Mouse (Mus musculus) MEL (cell line): ENCODE measurements at regions not wholly inside any gene's neighbourhood (a gene's known extent, or its start where the extent isn't known, plus 50 kb on each side); places are given as distances from the start of the nearest gene placed in this dataset.

ENCODE experiments used
- DNase-seq: peaks from one replicate; pipeline ENCODE4 v3.0.0; 2011; ENCODE audit warnings: low read depth, low spot score
- H3K27ac ChIP-seq: 2 replicates; pipeline ENCODE4 v1.5.1; 2012; ENCODE audit warnings: low read depth, mild to moderate bottlenecking, control low read depth, low read length, moderate library complexity; ENCODE audit not compliant: control insufficient read depth
- H3K27me3 ChIP-seq, 2 experiments: fragments of 150-350 bp in 1 of 2; sonication (generic) in 1 of 2; 2 replicates each; pipeline ENCODE4 v1.6.1; 2012; ENCODE audit warnings: low read length in 2 of 2, mild to moderate bottlenecking in 2 of 2, improper control_type of control experiment in 1 of 2, moderate library complexity in 1 of 2; ENCODE audit not compliant: insufficient read depth in 2 of 2, control insufficient read depth in 1 of 2
- H3K36me3 ChIP-seq, 2 experiments: 2 replicates each; pipeline ENCODE4 v1.6.1; 2012 to 2014; ENCODE audit warnings: low read length in 2 of 2, improper control_type of control experiment in 1 of 2, inconsistent platforms in 1 of 2, mild to moderate bottlenecking in 1 of 2; ENCODE audit not compliant: insufficient read depth in 2 of 2, control insufficient read depth in 1 of 2
- H3K4me1 ChIP-seq, 2 experiments: fragments of 150-350 bp in 1 of 2; sonication (generic) in 1 of 2; 2 replicates each; pipeline ENCODE4 v1.6.1; 2012; ENCODE audit warnings: low read length in 2 of 2, improper control_type of control experiment in 1 of 2, mild to moderate bottlenecking in 1 of 2; ENCODE audit not compliant: insufficient read depth in 2 of 2, control insufficient read depth in 1 of 2
- H3K4me3 ChIP-seq, 2 experiments: fragments of 150-350 bp in 1 of 2; sonication (generic) in 1 of 2; 2 replicates each; pipeline ENCODE4 v1.5.1; 2012; ENCODE audit warnings: low read depth in 2 of 2, low read length in 2 of 2, mild to moderate bottlenecking in 2 of 2, moderate library complexity in 2 of 2, control low read depth in 1 of 2, improper control_type of control experiment in 1 of 2; ENCODE audit not compliant: control insufficient read depth in 1 of 2, insufficient read depth in 1 of 2
- H3K79me2 ChIP-seq: 2 replicates; pipeline ENCODE4 v1.6.1; 2012; ENCODE audit warnings: mild to moderate bottlenecking, low read length, moderate library complexity; ENCODE audit not compliant: control insufficient read depth, poor library complexity, insufficient read depth
- H3K9ac ChIP-seq: 2 replicates; pipeline ENCODE4 v1.6.1; 2012; ENCODE audit warnings: low read depth, mild to moderate bottlenecking, control low read depth, low read length, moderate library complexity; ENCODE audit not compliant: control insufficient read depth, poor library complexity, severe bottlenecking
- H3K9me3 ChIP-seq: fragments of 150-350 bp; sonication (generic); replicated peaks from 2 replicates; pipeline ENCODE4 v1.6.1; 2012; ENCODE audit warnings: mild to moderate bottlenecking, low read length, improper control_type of control experiment, moderate library complexity; ENCODE audit not compliant: insufficient read depth
- CHD1 ChIP-seq: IDR thresholded peaks from 2 replicates; pipeline ENCODE4 v1.6.1; 2012; ENCODE audit warnings: low read depth, mild to moderate bottlenecking, inconsistent platforms, low read length, improper control_type of control experiment
- CTCF ChIP-seq, 3 experiments: IDR thresholded peaks in 2 of 3; conservative IDR thresholded peaks in 1 of 3; 2 replicates each; pipeline ENCODE4 v1.5.1; 2011 to 2012; ENCODE audit warnings: low read length in 3 of 3, low read depth in 2 of 3, mild to moderate bottlenecking in 2 of 3, improper control_type of control experiment in 1 of 3, inconsistent platforms in 1 of 3, mixed read lengths in 1 of 3, moderate library complexity in 1 of 3; ENCODE audit not compliant: control insufficient read depth in 1 of 3, insufficient read depth in 1 of 3, poor library complexity in 1 of 3, severe bottlenecking in 1 of 3
- E2F4 ChIP-seq: IDR thresholded peaks from 2 replicates; pipeline ENCODE4 v1.6.1; 2011; ENCODE audit warnings: low read depth, low read length, improper control_type of control experiment, borderline replicate concordance
- ETS1 ChIP-seq: IDR thresholded peaks from 2 replicates; pipeline ENCODE4 v1.6.1; 2012; ENCODE audit warnings: low read depth, mild to moderate bottlenecking, inconsistent platforms, low read length, improper control_type of control experiment, moderate library complexity
- GABPA ChIP-seq: IDR thresholded peaks from 2 replicates; pipeline ENCODE4 v1.6.1; 2012; ENCODE audit warnings: low read depth, mild to moderate bottlenecking, inconsistent platforms, low read length, improper control_type of control experiment, moderate library complexity
- GATA1 ChIP-seq: IDR thresholded peaks from 2 replicates; pipeline ENCODE4 v1.6.1; 2011; ENCODE audit warnings: low read depth, low read length, improper control_type of control experiment
- JUND ChIP-seq: IDR thresholded peaks from 2 replicates; pipeline ENCODE4 v1.6.1; 2011; ENCODE audit warnings: low read depth, mild to moderate bottlenecking, improper control_type of control experiment, low read length
- KAT2A ChIP-seq: conservative IDR thresholded peaks from 2 replicates; pipeline ENCODE4 v1.6.1; 2012; ENCODE audit warnings: low read depth, low read length, improper control_type of control experiment, inconsistent platforms
- MAFK ChIP-seq: IDR thresholded peaks from 2 replicates; pipeline ENCODE4 v1.6.1; 2011; ENCODE audit warnings: low read depth, mild to moderate bottlenecking, low read length, improper control_type of control experiment, borderline replicate concordance
- MEF2A ChIP-seq: IDR thresholded peaks from 2 replicates; pipeline ENCODE4 v1.6.1; 2014; ENCODE audit warnings: low read depth, mild to moderate bottlenecking, inconsistent platforms, low read length, improper control_type of control experiment; ENCODE audit not compliant: poor library complexity, insufficient replicate concordance, severe bottlenecking; ENCODE audit errors: extremely low read depth
- MXI1 ChIP-seq: IDR thresholded peaks from 2 replicates; pipeline ENCODE4 v1.6.1; 2011; ENCODE audit warnings: mild to moderate bottlenecking, low read depth, low read length, improper control_type of control experiment
- MYB ChIP-seq: IDR thresholded peaks from 2 replicates; pipeline ENCODE4 v1.6.1; 2011; ENCODE audit warnings: mild to moderate bottlenecking, low read depth, low read length, improper control_type of control experiment
- MYC ChIP-seq: IDR thresholded peaks from 2 replicates; pipeline ENCODE4 v1.6.1; 2011; ENCODE audit warnings: low read depth, mild to moderate bottlenecking, low read length, improper control_type of control experiment, moderate library complexity
- NELFE ChIP-seq: IDR thresholded peaks from 2 replicates; pipeline ENCODE4 v1.6.1; 2011; ENCODE audit warnings: low read depth, low read length, improper control_type of control experiment
- NRF1 ChIP-seq: IDR thresholded peaks from 2 replicates; pipeline ENCODE4 v1.6.1; 2014; ENCODE audit warnings: low read depth, mild to moderate bottlenecking, inconsistent platforms, low read length, improper control_type of control experiment, moderate library complexity; ENCODE audit not compliant: poor library complexity, insufficient read depth, severe bottlenecking
- POLR2A ChIP-seq, 2 experiments: IDR thresholded peaks; 2 replicates each; pipeline ENCODE4 v1.6.1; 2011 to 2012; ENCODE audit warnings: low read length in 2 of 2, mild to moderate bottlenecking in 2 of 2, control low read depth in 1 of 2, improper control_type of control experiment in 1 of 2, low read depth in 1 of 2, moderate library complexity in 1 of 2; ENCODE audit not compliant: control insufficient read depth in 1 of 2, insufficient read depth in 1 of 2, poor library complexity in 1 of 2
- TAL1 ChIP-seq: IDR thresholded peaks from 2 replicates; pipeline ENCODE4 v1.6.1; 2012; ENCODE audit warnings: mild to moderate bottlenecking, inconsistent platforms, low read length, moderate library complexity, mixed read lengths
- TCF12 ChIP-seq: IDR thresholded peaks from 2 replicates; pipeline ENCODE4 v1.6.1; 2014; ENCODE audit warnings: low read depth, mild to moderate bottlenecking, inconsistent platforms, low read length, improper control_type of control experiment, moderate library complexity
- USF1 ChIP-seq: IDR thresholded peaks from 2 replicates; pipeline ENCODE4 v1.6.1; 2014; ENCODE audit warnings: low read depth, mild to moderate bottlenecking, inconsistent platforms, low read length, improper control_type of control experiment, moderate library complexity
- ZKSCAN1 ChIP-seq: IDR thresholded peaks from 2 replicates; pipeline ENCODE4 v1.6.1; 2012; ENCODE audit warnings: low read depth, mild to moderate bottlenecking, inconsistent platforms, low read length, improper control_type of control experiment, moderate library complexity

GRCm38 (mm10) chr13:102326003-102326402 is 367.4 kb upstream of the Cd180 start:
- H3K27ac ChIP-seq = no peak overlapping the region

DNA sequence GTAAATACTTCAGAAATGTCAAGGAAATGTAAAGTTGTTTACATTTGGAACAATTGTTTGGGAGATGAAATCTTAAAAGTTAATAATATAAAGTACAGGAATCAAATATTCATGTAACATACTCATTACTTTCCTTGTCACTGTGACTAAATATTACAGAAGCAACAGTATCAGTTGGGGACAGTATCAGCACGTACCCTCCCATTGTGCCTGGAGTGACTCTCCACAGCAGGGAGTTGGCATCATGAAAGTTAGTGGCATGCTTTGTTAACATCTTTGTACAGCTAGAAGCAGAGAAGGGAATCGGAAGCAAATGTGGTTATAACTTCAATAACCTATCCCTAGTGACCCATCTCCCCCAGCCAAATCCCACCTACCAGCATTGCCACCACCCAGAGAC is 366.8 kb upstream of the Cd180 start:
- no peak for DNase-seq
- Histone ChIP-seq H3K27ac (no peak overlapping the region), H3K9ac (no peak overlapping the region)
- TF ChIP-seq MYB (no peak), TCF12 (no peak), USF1 (no peak), TAL1 (no peak), ZKSCAN1 (no peak), E2F4 (no peak), JUND (no peak), CHD1 (no peak), GATA1 (no peak), MYC (no peak), POLR2A (IDR thresholded peaks at IDR 0.05; ENCODE audit: control insufficient read depth in 1 of 2, insufficient read depth in 1 of 2, low read depth in 1 of 2, low read length in 2 of 2, poor library complexity in 1 of 2) (no peak), KAT2A (no peak), NRF1 (no peak), NELFE (no peak), CTCF (IDR thresholded peaks at IDR 0.05 in 2 of 3, conservative IDR thresholded peaks at IDR 0.05 in 1 of 3; ENCODE audit: control insufficient read depth in 1 of 3, insufficient read depth in 1 of 3, low read depth in 2 of 3, low read length in 3 of 3, poor library complexity in 1 of 3, severe bottlenecking in 1 of 3) (no peak), MXI1 (no peak), MEF2A (no peak), ETS1 (no peak), MAFK (no peak)
- TF ChIP-seq, all 39 proteins: peak for 0
- no peaks in the 10 kb centered on the region for H3K4me1 ChIP-seq
- no peaks in the 10 kb centered on the region for H3K36me3 ChIP-seq
- no peaks in the 10 kb centered on the region for H3K9me3 ChIP-seq
- no peaks in the 10 kb centered on the region for H3K27me3 ChIP-seq
- no peaks in the 10 kb centered on the region for H3K79me2 ChIP-seq
- no peak overlapping the region for H3K4me3 ChIP-seq

More at GRCm38 (mm10) chr13:102326003-102326402, 367.4 kb upstream of the Cd180 start:
- no peaks in the 10 kb centered on the region for H3K79me2 ChIP-seq
- no peak overlapping the region for H3K4me3 ChIP-seq
- TF ChIP-seq MAFK = no peak
- no peak for TF ChIP-seq GABPA
- no peaks in the 10 kb centered on the region for H3K4me1 ChIP-seq
- no peaks in the 10 kb centered on the region for H3K36me3 ChIP-seq
- no peaks in the 10 kb centered on the region for H3K9me3 ChIP-seq
- no peak overlapping the region for H3K9ac ChIP-seq
- no peaks in the 10 kb centered on the region for H3K27me3 ChIP-seq
- DNase-seq = no peak
